Mouse (Mus musculus) spleen, postnatal 0 days (tissue): ENCODE results near the gene Cxcl3. TPM values are rescaled to one million over a fixed set of nuclear protein-coding genes. Genes with fewer than 3 reads are reported as not detected.

ENCODE experiments used
- polyA plus RNA-seq: library from polyadenylated mRNA; unstranded; fragments of >200 nt; fragmentation: Nextera tagmentation; extraction: Ambion mirVana; gene quantifications from 2 replicates; pipeline ENCODE4 v1.2.1, GENCODE M21; 2015

Cxcl3 gene
- not detected in 2 replicates for polyA plus RNA-seq

DNA sequence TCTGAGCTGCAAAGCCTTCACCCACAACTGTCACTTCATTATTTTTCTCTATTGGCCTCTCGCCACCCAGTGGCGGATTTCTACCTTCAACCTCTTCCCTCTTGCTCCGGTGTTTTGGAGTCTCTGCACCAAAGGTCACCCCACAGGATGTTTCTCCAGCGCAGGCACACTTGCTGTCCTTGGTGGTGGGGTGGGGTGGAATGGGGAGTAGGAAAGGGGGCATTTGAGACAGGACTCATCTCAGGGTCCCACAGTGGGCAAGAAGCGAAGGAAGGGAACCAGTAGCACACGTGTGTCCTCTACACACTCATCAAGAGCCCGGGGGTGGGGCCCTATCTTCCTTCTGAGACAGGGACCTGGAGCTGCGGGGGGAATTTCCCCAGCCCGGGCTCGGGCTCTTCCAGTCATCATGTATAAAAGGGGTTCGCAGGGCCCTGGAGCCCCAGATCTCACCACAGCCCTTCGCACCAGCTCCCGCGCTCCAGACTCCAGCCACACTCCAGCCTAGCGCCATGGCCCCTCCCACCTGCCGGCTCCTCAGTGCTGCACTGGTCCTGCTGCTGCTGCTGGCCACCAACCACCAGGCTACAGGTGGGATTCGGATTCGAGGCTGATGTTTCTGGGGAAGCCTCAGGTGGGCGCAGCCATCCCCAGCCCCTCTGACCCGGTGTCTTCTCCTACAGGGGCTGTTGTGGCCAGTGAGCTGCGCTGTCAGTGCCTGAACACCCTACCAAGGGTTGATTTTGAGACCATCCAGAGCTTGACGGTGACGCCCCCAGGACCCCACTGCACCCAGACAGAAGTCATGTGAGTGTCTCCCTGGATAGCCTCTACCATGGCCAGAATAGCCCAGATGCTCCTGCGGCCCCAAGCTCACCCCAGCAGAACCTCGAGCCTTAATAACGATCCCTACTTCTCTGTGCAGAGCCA is at the start of gene Cxcl3:
Gene Cxcl3 (plus strand): TSS at position 445 of the 930 bp plus-strand sequence.

GRCm38 (mm10) chr5:90759077-90760065 is 26.5 kb upstream of the Cxcl3 start, which contains the start of gene Cxcl5:
Gene Cxcl5, plus strand, starts transcription at chr5:90759360.

DNA sequence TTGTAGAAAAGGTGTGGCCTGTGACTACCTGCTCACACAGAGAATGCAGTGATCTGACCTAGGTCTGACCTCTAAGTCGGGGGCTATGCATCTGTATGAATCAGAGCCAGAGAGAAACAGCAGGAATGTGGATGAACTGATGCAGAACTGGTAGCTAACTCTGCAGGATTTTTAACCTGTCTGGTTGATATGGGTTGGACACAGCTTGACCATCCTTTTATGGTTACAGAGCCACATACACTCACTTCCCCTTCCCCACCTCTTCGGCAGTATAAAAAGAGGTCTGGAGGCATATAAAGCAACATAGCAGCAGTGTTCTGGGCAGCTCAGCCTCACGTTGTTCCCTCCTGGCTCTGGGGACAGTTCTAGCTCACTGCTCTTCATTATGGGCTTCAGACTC is 17.7 kb upstream of the Cxcl3 start, which contains the start of gene Ppbp:
Gene Ppbp (plus strand): TSS at position 301 of the 400 bp plus-strand sequence.

GRCm38 (mm10) chr5:90771880-90772653 is 13.8 kb upstream of the Cxcl3 start, which contains the start of gene Pf4:
Gene Pf4, plus strand, starts transcription at chr5:90772435.

DNA sequence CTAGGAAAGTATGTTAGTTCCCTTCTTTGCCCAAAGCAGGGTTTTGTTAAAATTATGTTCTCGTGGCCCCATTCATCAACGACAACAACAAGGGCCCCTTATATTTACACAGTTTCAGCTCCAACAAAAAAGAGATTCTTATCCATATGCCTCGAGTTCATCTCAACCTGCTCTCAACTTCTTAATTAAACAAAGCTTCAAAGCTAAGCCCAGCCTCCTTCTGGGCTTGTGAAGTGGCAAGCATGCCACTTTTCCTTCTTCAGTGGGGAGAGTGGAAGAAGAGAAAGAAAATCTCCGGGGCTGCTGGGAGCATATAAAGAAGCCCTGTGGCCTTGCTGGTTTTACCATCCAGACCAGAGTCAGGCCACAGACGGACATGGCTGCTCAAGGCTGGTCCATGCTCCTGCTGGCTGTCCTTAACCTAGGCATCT is 8.3 kb downstream of the Cxcl3 start, which contains the start of gene Cxcl15:
Gene Cxcl15 (plus strand): TSS at position 340 of the 431 bp plus-strand sequence.

Other genes with a start within 250 kb of the Cxcl3 start
- not detected in 2 replicates for gene 5830473C10Rik, start 225.0 kb upstream of the Cxcl3 start, polyA plus RNA-seq
- gene Rassf6, start 145.4 kb upstream of the Cxcl3 start, polyA plus RNA-seq: 0.08 and 0.19 TPM in 2 replicates
- gene Cxcl5, start 26.7 kb upstream of the Cxcl3 start, polyA plus RNA-seq: 1.3 and 1.5 TPM in 2 replicates
- 96.8 and 112 TPM in 2 replicates for gene Ppbp, start 17.6 kb upstream of the Cxcl3 start, polyA plus RNA-seq
- 438 and 463 TPM in 2 replicates for gene Pf4, start 13.7 kb upstream of the Cxcl3 start, polyA plus RNA-seq
- gene Cxcl15, start 8.4 kb downstream of the Cxcl3 start, polyA plus RNA-seq: not detected in 2 replicates
- gene Cxcl1, start 105.1 kb downstream of the Cxcl3 start, polyA plus RNA-seq: 0.34 and 0.55 TPM in 2 replicates
- gene Cxcl2, start 117.8 kb downstream of the Cxcl3 start, polyA plus RNA-seq: 0.11 and 0.15 TPM in 2 replicates
- gene Mthfd2l, start 145.0 kb downstream of the Cxcl3 start, polyA plus RNA-seq: 16.9 and 22.3 TPM in 2 replicates
- not detected in 2 replicates for gene Epgn, start 241.4 kb downstream of the Cxcl3 start, polyA plus RNA-seq